Mouse (Mus musculus) testis, adult 2 months (tissue): ENCODE measurements around the gene Ltv1.

ENCODE experiments used
- CTCF ChIP-seq: fragments of 200-500 bp; IDR thresholded peaks from 2 replicates; pipeline ENCODE4 v1.5.1; 2012; ENCODE audit warnings: low read depth, mild to moderate bottlenecking, inconsistent platforms, low read length, moderate library complexity; ENCODE audit not compliant: control insufficient read depth, insufficient read depth, insufficient replicate concordance
- POLR2A ChIP-seq: fragments of 200-500 bp; IDR thresholded peaks from 2 replicates; pipeline ENCODE4 v1.6.1; 2012; ENCODE audit warnings: low read depth, mild to moderate bottlenecking, inconsistent platforms, low read length, moderate library complexity; ENCODE audit not compliant: control insufficient read depth

GRCm38 (mm10) chr10:13212829-13213228, 19.9 kb upstream of the Ltv1 start:
- no peak for TF ChIP-seq POLR2A
- no peak for TF ChIP-seq CTCF
